Mouse (Mus musculus) liver, embryonic 15.5 days (tissue): ENCODE data around the gene Gm11595. TPM values are rescaled to one million over a fixed set of nuclear protein-coding genes. Genes with fewer than 3 reads are reported as not detected.

Source experiments
- ATAC-seq: fragments of 200-750 bp; cut with Nextera tagmentation; 2 replicates; pipeline ENCODE4 v1.8.0; 2017; ENCODE audit warnings: moderate number of reproducible peaks, mild to moderate bottlenecking, moderate library complexity; ENCODE audit not compliant: insufficient read depth
- H3K27ac ChIP-seq: fragments of 300-500 bp; sonication (generic); replicated peaks from 2 replicates; pipeline ENCODE4 v1.5.1; 2015; ENCODE audit warnings: mild to moderate bottlenecking, inconsistent platforms
- H3K27me3 ChIP-seq: fragments of 300-500 bp; sonication (generic); 2 replicates; pipeline ENCODE4 v1.6.1; 2015; ENCODE audit warnings: mild to moderate bottlenecking, inconsistent platforms
- H3K36me3 ChIP-seq: fragments of 300-500 bp; sonication (generic); replicated peaks from 2 replicates; pipeline ENCODE4 v1.6.1; 2015; ENCODE audit warnings: moderate library complexity, mild to moderate bottlenecking, inconsistent platforms
- H3K4me1 ChIP-seq: fragments of 300-500 bp; sonication (generic); replicated peaks from 2 replicates; pipeline ENCODE4 v1.6.1; 2015; ENCODE audit warnings: inconsistent platforms
- H3K4me2 ChIP-seq: fragments of 300-500 bp; sonication (generic); 2 replicates; pipeline ENCODE4 v1.6.1; 2015; ENCODE audit warnings: moderate library complexity, mild to moderate bottlenecking, inconsistent platforms
- H3K4me3 ChIP-seq: fragments of 300-500 bp; sonication (generic); replicated peaks from 2 replicates; pipeline ENCODE4 v1.5.1; 2015; ENCODE audit warnings: mild to moderate bottlenecking, inconsistent platforms
- H3K9ac ChIP-seq: fragments of 300-500 bp; sonication (generic); 2 replicates; pipeline ENCODE4 v1.6.1; 2015; ENCODE audit warnings: moderate library complexity, mild to moderate bottlenecking, inconsistent platforms
- H3K9me3 ChIP-seq: fragments of 300-500 bp; sonication (generic); replicated peaks from 2 replicates; pipeline ENCODE4 v1.6.1; 2016; ENCODE audit warnings: inconsistent platforms
- WGBS: fragments of 180-500 bp; shearing (Covaris S2); methylation state at CpG from one replicate; pipeline ENCODE4 v1.1.7; 2015; ENCODE audit warnings: mixed read lengths; ENCODE audit not compliant: insufficient replicate concordance; 5-methylcytosine and 5-hydroxymethylcytosine counted together
- polyA plus RNA-seq: library from polyadenylated mRNA; unstranded; fragments of >200 nt; fragmentation: Nextera tagmentation; extraction: Ambion mirVana; gene quantifications from 2 replicates; pipeline ENCODE4 v1.2.1, GENCODE M21; 2015

The Gm11595 gene
- polyA plus RNA-seq, 1 experiment from 2014 or later, result not detected

DNA sequence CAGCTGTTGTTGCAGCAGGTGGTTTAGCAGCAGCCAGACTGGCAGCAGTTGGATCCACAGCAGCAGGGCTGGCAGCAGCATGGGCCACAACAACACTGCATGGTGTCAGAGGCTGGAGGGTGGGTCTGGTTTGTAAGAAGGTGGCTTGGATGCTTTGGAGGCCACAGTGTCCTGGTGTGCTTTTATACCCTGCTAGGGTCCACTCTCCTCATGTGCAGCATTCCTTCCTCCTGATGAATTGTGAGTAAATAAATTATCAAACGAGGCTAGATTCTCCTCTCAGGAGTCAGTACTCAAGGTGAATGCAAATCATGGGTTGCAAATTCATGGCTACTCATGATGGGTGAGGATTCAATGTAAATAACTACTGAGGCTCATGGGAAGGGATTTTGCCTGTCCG lies 38.5 kb downstream of the Gm11595 start, which contains the start of gene Gm14180:
Gene Gm14180 (minus strand): TSS at position 101 of the 400 bp plus-strand sequence.
- no peak for ATAC-seq
- H3K9me3 ChIP-seq, result no peaks in the 10 kb centered on the region
- no peaks in the 10 kb centered on the region for H3K36me3 ChIP-seq
- H3K4me2 ChIP-seq, result no peak within 1 kb of the TSS
- no peak within 1 kb of the TSS for H3K9ac ChIP-seq
- no peak within 1 kb of the TSS for H3K27ac ChIP-seq
- H3K4me1 ChIP-seq, result no peaks in the 10 kb centered on the region
- H3K4me3 ChIP-seq, result no peak within 1 kb of the TSS
- H3K27me3 ChIP-seq, result no peaks in the 10 kb centered on the region
- WGBS, result 39% methylated on average over 2 of the region's 2 CpGs

DNA sequence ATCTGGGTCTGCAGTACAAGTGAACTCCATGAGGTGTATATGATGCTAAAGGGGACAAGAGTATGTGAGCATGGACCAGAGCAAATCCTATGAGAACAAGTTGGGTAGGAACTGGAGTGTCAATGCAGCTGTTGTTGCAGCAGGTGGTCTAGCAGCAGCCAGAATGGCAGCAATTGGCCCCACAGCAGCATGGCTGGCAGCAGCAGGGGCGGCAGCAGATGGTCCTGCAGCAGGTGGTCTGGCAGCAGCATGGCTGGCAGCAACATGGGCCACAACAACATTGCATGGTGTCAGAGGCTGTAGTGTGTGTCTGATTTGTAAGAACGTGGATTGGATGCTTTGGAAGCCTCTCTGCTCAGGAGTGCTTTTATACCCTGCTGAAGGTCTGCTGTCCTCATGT lies 48.7 kb downstream of the Gm11595 start:
- H3K9me3 ChIP-seq, result no peaks in the 10 kb centered on the region
- H3K4me2 ChIP-seq, result no peak overlapping the region
- H3K4me1 ChIP-seq, result no peaks in the 10 kb centered on the region
- H3K27ac ChIP-seq, result no peak overlapping the region
- H3K36me3 ChIP-seq, result no peaks in the 10 kb centered on the region
- no peak overlapping the region for H3K9ac ChIP-seq
- no peaks in the 10 kb centered on the region for H3K27me3 ChIP-seq
- 43% methylated on average over 2 of the region's 2 CpGs for WGBS
- ATAC-seq, result no peak
- no peak overlapping the region for H3K4me3 ChIP-seq

Other genes with a start within 250 kb of the Gm11595 start
- gene Krt40, start 229.8 kb downstream of the Gm11595 start, polyA plus RNA-seq, result not detected in 2 replicates
- gene Krtap3-3, start 222.0 kb downstream of the Gm11595 start, polyA plus RNA-seq, result not detected in 2 replicates
- gene Krtap3-2, start 216.1 kb downstream of the Gm11595 start, polyA plus RNA-seq, result not detected in 2 replicates
- not detected in 2 replicates for gene Gm11939, start 213.4 kb downstream of the Gm11595 start, polyA plus RNA-seq
- not detected in 2 replicates for gene Krtap3-1, start 206.3 kb downstream of the Gm11595 start, polyA plus RNA-seq
- not detected in 2 replicates for gene Krtap1-5, start 191.9 kb downstream of the Gm11595 start, polyA plus RNA-seq
- gene Krtap1-4, start 189.3 kb downstream of the Gm11595 start, polyA plus RNA-seq, result not detected in 2 replicates
- gene Krtap1-3, start 181.6 kb downstream of the Gm11595 start, polyA plus RNA-seq, result not detected in 2 replicates
- gene Krtap9-3, start 174.8 kb downstream of the Gm11595 start, polyA plus RNA-seq, result not detected in 2 replicates
- gene Gm11938, start 169.6 kb downstream of the Gm11595 start, polyA plus RNA-seq, result not detected in 2 replicates
- not detected in 2 replicates for gene Gm11937, start 162.7 kb downstream of the Gm11595 start, polyA plus RNA-seq
- gene Krtap2-4, start 158.1 kb downstream of the Gm11595 start, polyA plus RNA-seq, result not detected in 2 replicates
- gene Gm11562, start 152.5 kb downstream of the Gm11595 start, polyA plus RNA-seq, result not detected in 2 replicates
- gene Krtap4-1, start 144.7 kb downstream of the Gm11595 start, polyA plus RNA-seq, result not detected in 2 replicates
- not detected in 2 replicates for gene Krtap4-2, start 137.8 kb downstream of the Gm11595 start, polyA plus RNA-seq
- not detected in 2 replicates for gene Krtap4-7, start 128.8 kb downstream of the Gm11595 start, polyA plus RNA-seq
- not detected in 2 replicates for gene Gm11555, start 122.7 kb downstream of the Gm11595 start, polyA plus RNA-seq
- not detected in 2 replicates for gene Gm11563, start 114.0 kb downstream of the Gm11595 start, polyA plus RNA-seq
- gene Krtap4-6, start 107.0 kb downstream of the Gm11595 start, polyA plus RNA-seq, result not detected in 2 replicates
- not detected in 2 replicates for gene Gm14190, start 82.2 kb downstream of the Gm11595 start, polyA plus RNA-seq
- not detected in 2 replicates for gene Gm14180, start 38.6 kb downstream of the Gm11595 start, polyA plus RNA-seq
- not detected in 2 replicates for gene Krtap4-8, start 7.8 kb upstream of the Gm11595 start, polyA plus RNA-seq
- gene Krtap4-9, start 12.3 kb upstream of the Gm11595 start, polyA plus RNA-seq, result not detected in 2 replicates
- not detected in 2 replicates for gene Gm11596, start 20.6 kb upstream of the Gm11595 start, polyA plus RNA-seq
- gene Gm11569, start 26.0 kb upstream of the Gm11595 start, polyA plus RNA-seq, result not detected in 2 replicates
- not detected in 2 replicates for gene Gm11554, start 31.5 kb upstream of the Gm11595 start, polyA plus RNA-seq
- not detected in 2 replicates for gene Krtap4-13, start 37.0 kb upstream of the Gm11595 start, polyA plus RNA-seq
- gene Gm11564, start 42.8 kb upstream of the Gm11595 start, polyA plus RNA-seq, result not detected in 2 replicates
- not detected in 2 replicates for gene 2300003K06Rik, start 65.2 kb upstream of the Gm11595 start, polyA plus RNA-seq
- gene Krtap4-16, start 78.7 kb upstream of the Gm11595 start, polyA plus RNA-seq, result not detected in 2 replicates
- gene Gm11568, start 85.0 kb upstream of the Gm11595 start, polyA plus RNA-seq, result not detected in 2 replicates
- gene Gm11559, start 91.6 kb upstream of the Gm11595 start, polyA plus RNA-seq, result not detected in 2 replicates
- not detected in 2 replicates for gene Krtap9-1, start 100.5 kb upstream of the Gm11595 start, polyA plus RNA-seq
- gene Gm11567, start 106.3 kb upstream of the Gm11595 start, polyA plus RNA-seq, result not detected in 2 replicates
- not detected in 2 replicates for gene Krtap31-1, start 135.0 kb upstream of the Gm11595 start, polyA plus RNA-seq
- not detected in 2 replicates for gene Gm11565, start 141.8 kb upstream of the Gm11595 start, polyA plus RNA-seq
- not detected in 2 replicates for gene Krtap31-2, start 163.4 kb upstream of the Gm11595 start, polyA plus RNA-seq
- not detected in 2 replicates for gene Krtap9-5, start 175.6 kb upstream of the Gm11595 start, polyA plus RNA-seq
- gene Krtap29-1, start 206.1 kb upstream of the Gm11595 start, polyA plus RNA-seq, result not detected in 2 replicates
- not detected in 2 replicates for gene Krtap16-1, start 213.7 kb upstream of the Gm11595 start, polyA plus RNA-seq
- not detected in 2 replicates for gene Krtap17-1, start 221.1 kb upstream of the Gm11595 start, polyA plus RNA-seq
- gene Krt33a, start 243.3 kb upstream of the Gm11595 start, polyA plus RNA-seq, result not detected in 2 replicates